Mouse (Mus musculus) thymus, adult 2 months (tissue): ENCODE measurements at regions not wholly inside any gene's neighbourhood (a gene's known extent, or its start where the extent isn't known, plus 50 kb on each side); places are given as distances from the start of the nearest gene placed in this dataset.

Experiments used
- CTCF ChIP-seq: fragments of 200-500 bp; IDR thresholded peaks from 2 replicates; pipeline ENCODE4 v1.5.1; 2012; ENCODE audit warnings: mild to moderate bottlenecking, control low read depth, low read length, moderate library complexity, borderline replicate concordance; ENCODE audit not compliant: control insufficient read depth, poor library complexity, insufficient read depth; ENCODE audit errors: extremely low read depth
- POLR2A ChIP-seq: fragments of 200-500 bp; IDR thresholded peaks from 2 replicates; pipeline ENCODE4 v1.6.1; 2012; ENCODE audit warnings: mild to moderate bottlenecking, low read length, control low read depth, moderate library complexity; ENCODE audit not compliant: control insufficient read depth, poor library complexity, insufficient read depth; ENCODE audit errors: extremely low read depth

GRCm38 (mm10) chr12:25161939-25162338, 65.0 kb upstream of the Id2 start:
- TF ChIP-seq CTCF: no peak
- no peak for TF ChIP-seq POLR2A
